Mouse (Mus musculus): ENCODE measurements around the gene Runx3. TPM values are rescaled to one million over a fixed set of nuclear protein-coding genes. Genes with fewer than 3 reads are reported as not detected.

Gene Runx3
- polyA plus RNA-seq, 1 experiment from 2014 or later, result not detected

DNA sequence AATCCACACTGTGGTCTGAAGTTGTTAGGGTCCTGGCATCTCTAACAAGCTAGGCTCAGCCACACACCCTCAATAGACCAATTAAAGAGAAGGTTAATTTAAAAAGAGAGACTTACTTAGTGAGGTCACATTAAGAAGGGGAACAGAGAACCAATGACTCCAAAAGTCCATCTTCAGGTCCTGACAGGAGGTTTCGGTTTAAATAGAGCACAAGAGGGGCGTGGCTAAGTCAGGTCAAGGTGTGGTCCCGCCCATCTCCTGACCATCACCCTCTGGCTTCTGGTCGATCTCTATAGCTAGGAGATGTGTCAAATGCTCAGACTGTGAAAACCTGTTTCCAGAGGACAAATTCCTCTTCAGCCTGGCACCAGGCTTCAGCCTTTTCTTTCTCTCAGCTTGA, 13.3 kb downstream of the Runx3 start:
- 55% methylated on average over 4 of the region's 4 CpGs for WGBS (ENCODE audit: insufficient replicate concordance)
- H3K36me3 ChIP-seq (ENCODE audit: control insufficient read depth, insufficient read depth, low read length), result no peaks in the 10 kb centered on the region
- H3K4me3 ChIP-seq (ENCODE audit: low read depth, low read length), result no peak overlapping the region
- H3K4me1 ChIP-seq (ENCODE audit: control insufficient read depth, insufficient read depth, low read length), result no peaks in the 10 kb centered on the region
- no peak for ATAC-seq (replicated peaks; ENCODE audit: insufficient number of reproducible peaks, low FRiP score, low TSS enrichment)
- no peak overlapping the region for H3K27ac ChIP-seq (ENCODE audit: low read depth, low read length)
- no peak overlapping the region for H3K4me2 ChIP-seq
- H3K9me3 ChIP-seq (replicated peaks; ENCODE audit: control insufficient read depth, low read length), result no peaks in the 10 kb centered on the region
- no peak overlapping the region for H3K9ac ChIP-seq (ENCODE audit: low read depth, low read length)
- peaks cover 65% of the 10 kb centered on the region for H3K27me3 ChIP-seq (ENCODE audit: control insufficient read depth, insufficient read depth, low read length)

DNA sequence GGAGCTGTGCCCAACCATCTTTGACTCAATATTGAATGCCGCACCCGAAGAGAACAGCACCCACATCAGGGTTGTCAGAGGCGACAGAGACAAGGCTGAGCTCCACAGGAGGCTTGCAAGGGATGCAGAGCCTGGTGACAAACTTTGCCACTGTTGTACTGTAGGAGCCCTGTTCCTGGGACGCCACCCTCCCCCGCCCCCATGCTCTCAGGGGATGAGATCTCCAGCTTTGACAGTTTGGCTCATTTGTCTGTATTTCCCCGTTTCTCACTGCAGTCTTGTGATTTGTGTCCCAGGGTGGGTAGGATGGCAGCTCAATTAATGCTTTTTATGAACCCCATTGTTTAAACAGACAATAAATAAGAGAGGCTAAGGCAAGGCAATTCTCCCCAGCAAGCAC, 14.9 kb downstream of the Runx3 start:
- Histone ChIP-seq H3K36me3 (ENCODE audit: control insufficient read depth, insufficient read depth, low read length) (no peaks in the 10 kb centered on the region), H3K9ac (ENCODE audit: low read depth, low read length) (no peak overlapping the region), H3K4me3 (ENCODE audit: low read depth, low read length) (no peak overlapping the region), H3K27ac (ENCODE audit: low read depth, low read length) (no peak overlapping the region), H3K9me3 (replicated peaks; ENCODE audit: control insufficient read depth, low read length) (no peaks in the 10 kb centered on the region), H3K4me2 (no peak overlapping the region), H3K27me3 (ENCODE audit: control insufficient read depth, insufficient read depth, low read length) (peaks cover 69% of the 10 kb centered on the region), H3K4me1 (ENCODE audit: control insufficient read depth, insufficient read depth, low read length) (no peaks in the 10 kb centered on the region)
- no peak for ATAC-seq (replicated peaks; ENCODE audit: insufficient number of reproducible peaks, low FRiP score, low TSS enrichment)
- WGBS (ENCODE audit: insufficient replicate concordance), result 60% methylated on average over 6 of the region's 6 CpGs

DNA sequence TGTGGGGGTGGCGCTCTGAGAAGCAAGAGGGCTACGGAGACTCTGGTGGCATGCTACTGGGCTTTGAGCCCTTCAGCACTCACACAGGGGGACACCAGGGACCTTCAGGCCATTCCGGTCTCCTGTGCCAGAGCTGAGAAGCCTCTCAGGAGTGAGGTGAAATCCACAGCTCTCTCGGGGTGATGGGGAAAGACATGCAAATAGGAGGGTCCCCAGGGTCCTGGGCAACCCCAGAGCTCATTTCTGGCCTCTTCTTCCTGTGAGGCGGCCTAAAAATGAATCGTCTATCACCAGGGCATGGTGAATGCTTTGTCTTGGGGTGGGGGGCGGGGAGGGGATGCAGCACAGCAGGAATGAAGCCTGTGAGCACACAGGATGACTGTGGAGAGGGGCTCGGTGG, 15.8 kb downstream of the Runx3 start:
- Histone ChIP-seq H3K36me3 (ENCODE audit: control insufficient read depth, insufficient read depth, low read length) (no peaks in the 10 kb centered on the region), H3K27ac (ENCODE audit: low read depth, low read length) (no peak overlapping the region), H3K4me2 (no peak overlapping the region), H3K9ac (ENCODE audit: low read depth, low read length) (no peak overlapping the region), H3K4me1 (ENCODE audit: control insufficient read depth, insufficient read depth, low read length) (no peaks in the 10 kb centered on the region), H3K27me3 (ENCODE audit: control insufficient read depth, insufficient read depth, low read length) (peaks cover 70% of the 10 kb centered on the region), H3K4me3 (ENCODE audit: low read depth, low read length) (no peak overlapping the region), H3K9me3 (replicated peaks; ENCODE audit: control insufficient read depth, low read length) (no peaks in the 10 kb centered on the region)
- no peak for ATAC-seq (replicated peaks; ENCODE audit: insufficient number of reproducible peaks, low FRiP score, low TSS enrichment)
- 52% methylated on average over 8 of the region's 8 CpGs for WGBS (ENCODE audit: insufficient replicate concordance)

DNA sequence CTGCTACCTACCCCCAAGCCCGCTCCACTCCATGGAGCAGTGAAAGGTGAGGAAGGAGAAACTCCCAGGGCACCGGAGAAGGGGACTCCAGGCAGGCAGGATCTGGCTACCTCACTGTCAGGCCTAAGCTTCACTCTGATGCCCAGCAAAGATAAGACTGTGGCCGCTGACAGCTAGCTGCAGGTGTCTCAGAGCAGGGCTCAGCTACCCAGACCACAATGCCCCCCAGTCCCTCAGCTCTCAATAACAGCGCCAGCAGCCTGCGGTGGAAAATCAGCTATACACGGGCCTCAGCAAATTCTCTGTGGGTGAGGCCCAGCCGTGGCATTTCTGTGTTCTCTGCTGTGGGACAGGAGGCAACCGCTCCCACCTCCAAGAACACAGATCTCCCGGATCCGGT, 16.2 kb downstream of the Runx3 start:
- WGBS (ENCODE audit: insufficient replicate concordance), result 59% methylated on average over 10 of the region's 10 CpGs
- H3K27ac ChIP-seq (ENCODE audit: low read depth, low read length), result no peak overlapping the region
- no peak overlapping the region for H3K9ac ChIP-seq (ENCODE audit: low read depth, low read length)
- peaks cover 74% of the 10 kb centered on the region for H3K27me3 ChIP-seq (ENCODE audit: control insufficient read depth, insufficient read depth, low read length)
- no peak overlapping the region for H3K4me3 ChIP-seq (ENCODE audit: low read depth, low read length)
- H3K9me3 ChIP-seq (replicated peaks; ENCODE audit: control insufficient read depth, low read length), result no peaks in the 10 kb centered on the region
- ATAC-seq (replicated peaks; ENCODE audit: insufficient number of reproducible peaks, low FRiP score, low TSS enrichment), result no peak
- H3K4me1 ChIP-seq (ENCODE audit: control insufficient read depth, insufficient read depth, low read length), result no peaks in the 10 kb centered on the region
- H3K36me3 ChIP-seq (ENCODE audit: control insufficient read depth, insufficient read depth, low read length), result no peaks in the 10 kb centered on the region
- no peak overlapping the region for H3K4me2 ChIP-seq

DNA sequence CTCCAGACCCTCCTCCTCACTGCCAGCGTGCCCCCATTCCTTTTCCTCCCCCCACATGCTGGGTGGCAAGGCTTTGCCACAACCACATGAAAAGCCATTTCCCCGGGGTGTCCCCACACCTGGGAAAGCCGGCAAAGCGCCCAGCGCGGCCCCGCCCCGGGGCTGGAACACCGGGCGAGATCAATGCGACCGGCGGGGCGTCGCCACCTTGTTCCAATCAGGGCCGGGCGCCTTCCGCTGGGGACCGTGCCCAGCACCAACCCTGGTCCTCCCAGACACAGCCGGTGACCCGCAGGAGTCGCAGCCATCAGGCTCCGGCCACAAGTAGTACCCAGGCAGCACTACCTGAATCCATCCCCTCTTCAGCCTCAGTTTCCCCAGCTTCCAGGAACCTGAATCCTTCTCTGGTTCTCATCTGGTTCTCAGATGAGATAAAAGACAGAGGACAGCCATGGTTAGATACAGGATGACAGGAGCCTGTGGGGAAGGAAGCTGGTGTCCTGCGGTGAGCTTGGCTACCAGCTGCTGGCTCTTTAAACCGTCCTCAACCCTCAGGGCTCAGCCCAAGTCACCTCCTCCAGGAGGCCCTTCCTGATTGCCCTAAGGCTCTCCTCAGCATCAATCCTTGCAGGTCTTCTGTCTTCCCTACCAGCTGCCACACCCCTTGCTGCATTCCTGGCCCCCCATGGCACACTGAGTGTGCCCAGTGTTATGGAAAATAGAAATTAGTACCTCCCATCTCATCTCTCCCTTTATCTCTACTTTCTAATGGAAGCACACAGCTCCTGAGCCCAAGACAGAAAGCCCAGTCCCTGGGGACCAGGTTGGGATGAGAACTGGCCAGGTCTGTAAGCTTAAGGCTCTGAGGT, 20.4 kb downstream of the Runx3 start:
- Histone ChIP-seq H3K36me3 (ENCODE audit: control insufficient read depth, insufficient read depth, low read length) (no peaks in the 10 kb centered on the region), H3K4me2 (0 out of 2 replicates have a peak overlapping the region, but pooled peaks have one; percentile 1), H3K27ac (ENCODE audit: low read depth, low read length) (no peak overlapping the region), H3K9me3 (replicated peaks; ENCODE audit: control insufficient read depth, low read length) (no peaks in the 10 kb centered on the region), H3K27me3 (ENCODE audit: control insufficient read depth, insufficient read depth, low read length) (peaks cover 97% of the 10 kb centered on the region), H3K4me1 (ENCODE audit: control insufficient read depth, insufficient read depth, low read length) (no peaks in the 10 kb centered on the region), H3K9ac (ENCODE audit: low read depth, low read length) (no peak overlapping the region), H3K4me3 (ENCODE audit: low read depth, low read length) (no peak overlapping the region)
- ATAC-seq (replicated peaks; ENCODE audit: insufficient number of reproducible peaks, low FRiP score, low TSS enrichment), result no peak
- under 1% methylated on average over 25 of the region's 25 CpGs for WGBS (ENCODE audit: insufficient replicate concordance)

DNA sequence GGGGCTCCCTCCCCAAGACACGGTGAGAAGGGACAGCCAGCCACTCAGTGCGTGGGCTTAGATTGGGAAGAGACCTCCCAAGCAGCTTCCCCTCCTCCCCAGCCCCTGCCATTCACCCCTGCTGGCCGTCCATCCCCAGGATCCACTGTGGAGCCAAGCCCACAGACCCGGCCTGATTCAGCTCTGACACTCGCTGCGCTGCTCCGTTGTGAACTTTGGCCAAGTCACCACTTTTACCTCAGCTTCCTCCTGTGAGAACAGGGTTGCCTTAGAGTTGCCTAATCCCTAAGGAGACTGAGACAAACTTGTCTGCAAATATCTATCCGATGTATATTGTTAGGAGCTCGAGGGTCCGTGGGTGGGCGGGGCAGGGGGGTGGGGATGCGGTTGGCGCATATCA, 21.3 kb downstream of the Runx3 start:
- no peak for ATAC-seq (replicated peaks; ENCODE audit: insufficient number of reproducible peaks, low FRiP score, low TSS enrichment)
- Histone ChIP-seq H3K27me3 (ENCODE audit: control insufficient read depth, insufficient read depth, low read length) (peaks cover 98% of the 10 kb centered on the region), H3K4me3 (ENCODE audit: low read depth, low read length) (no peak overlapping the region), H3K9me3 (replicated peaks; ENCODE audit: control insufficient read depth, low read length) (no peaks in the 10 kb centered on the region), H3K4me2 (no peak overlapping the region), H3K27ac (ENCODE audit: low read depth, low read length) (no peak overlapping the region), H3K4me1 (ENCODE audit: control insufficient read depth, insufficient read depth, low read length) (peaks cover 4% of the 10 kb centered on the region; the same call in 1 of the 2 replicates), H3K9ac (ENCODE audit: low read depth, low read length) (no peak overlapping the region), H3K36me3 (ENCODE audit: control insufficient read depth, insufficient read depth, low read length) (no peaks in the 10 kb centered on the region)
- WGBS (ENCODE audit: insufficient replicate concordance), result 5% methylated on average over 13 of the region's 13 CpGs

DNA sequence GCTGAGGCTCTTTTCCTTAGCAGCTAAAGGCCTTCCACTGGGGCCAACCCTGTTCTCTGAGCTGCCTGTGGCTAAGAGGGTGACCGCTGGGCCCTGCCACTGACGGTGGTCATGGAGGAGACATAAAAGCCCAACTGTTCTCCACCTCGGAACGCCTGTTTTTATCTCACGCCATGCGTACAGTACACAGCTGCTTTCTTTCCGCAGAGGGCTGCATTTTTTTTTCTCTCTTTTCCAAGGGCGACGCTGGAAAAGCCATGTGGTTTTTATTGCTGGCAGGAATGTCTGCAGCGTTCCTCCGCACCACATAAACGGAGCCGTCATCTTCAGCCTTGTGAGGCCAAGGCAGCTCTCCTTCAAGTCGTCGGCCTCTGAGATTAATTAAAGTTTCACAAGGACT, 26.3 kb downstream of the Runx3 start:
- Histone ChIP-seq H3K27me3 (ENCODE audit: control insufficient read depth, insufficient read depth, low read length) (peaks cover 99% of the 10 kb centered on the region), H3K36me3 (ENCODE audit: control insufficient read depth, insufficient read depth, low read length) (no peaks in the 10 kb centered on the region), H3K9ac (ENCODE audit: low read depth, low read length) (no peak overlapping the region), H3K4me2 (no peak overlapping the region), H3K9me3 (replicated peaks; ENCODE audit: control insufficient read depth, low read length) (no peaks in the 10 kb centered on the region), H3K4me1 (ENCODE audit: control insufficient read depth, insufficient read depth, low read length) (peaks cover 4% of the 10 kb centered on the region; the same call in 1 of the 2 replicates), H3K27ac (ENCODE audit: low read depth, low read length) (0 out of 2 replicates have a peak overlapping the region, but pooled peaks have one; percentile 54), H3K4me3 (ENCODE audit: low read depth, low read length) (no peak overlapping the region)
- no peak for ATAC-seq (replicated peaks; ENCODE audit: insufficient number of reproducible peaks, low FRiP score, low TSS enrichment)
- WGBS (ENCODE audit: insufficient replicate concordance), result 25% methylated on average over 15 of the region's 15 CpGs

DNA sequence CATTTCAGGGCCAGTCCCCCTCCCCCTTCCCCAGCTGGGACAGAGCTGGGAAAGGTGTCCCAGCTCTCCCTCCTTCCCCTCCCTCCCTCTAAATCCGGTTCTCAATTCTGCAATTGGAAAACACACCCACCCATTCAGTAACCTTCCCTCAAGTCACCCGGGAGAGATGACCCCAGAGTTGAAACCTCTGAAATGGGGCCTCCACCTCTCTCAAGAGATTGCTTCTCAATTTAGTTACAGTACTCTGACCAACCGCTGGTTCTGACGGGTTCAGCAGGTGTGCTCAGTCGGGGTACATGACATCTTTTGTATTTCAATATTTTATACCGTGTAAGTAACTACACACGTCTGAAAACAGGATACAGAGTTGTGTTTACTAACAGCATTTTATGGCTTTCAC, 28.2 kb downstream of the Runx3 start:
- H3K9ac ChIP-seq (ENCODE audit: low read depth, low read length), result no peak overlapping the region
- no peaks in the 10 kb centered on the region for H3K36me3 ChIP-seq (ENCODE audit: control insufficient read depth, insufficient read depth, low read length)
- H3K4me1 ChIP-seq (ENCODE audit: control insufficient read depth, insufficient read depth, low read length), result peaks cover 15% of the 10 kb centered on the region
- 8% methylated on average over 7 of the region's 7 CpGs for WGBS (ENCODE audit: insufficient replicate concordance)
- no peak for ATAC-seq (replicated peaks; ENCODE audit: insufficient number of reproducible peaks, low FRiP score, low TSS enrichment)
- peaks cover 100% of the 10 kb centered on the region for H3K27me3 ChIP-seq (ENCODE audit: control insufficient read depth, insufficient read depth, low read length)
- no peaks in the 10 kb centered on the region for H3K9me3 ChIP-seq (replicated peaks; ENCODE audit: control insufficient read depth, low read length)
- no peak overlapping the region for H3K4me2 ChIP-seq
- H3K27ac ChIP-seq (ENCODE audit: low read depth, low read length), result no peak overlapping the region
- H3K4me3 ChIP-seq (ENCODE audit: low read depth, low read length), result no peak overlapping the region
